Mouse (Mus musculus) urinary bladder, adult 2 months (tissue): ENCODE results near the gene Unc5c. TPM values are rescaled to one million over a fixed set of nuclear protein-coding genes. Genes with fewer than 3 reads are reported as not detected.

ENCODE experiments used
- DNase-seq: peaks from one replicate; pipeline ENCODE4 v3.0.0; 2022; ENCODE audit warnings: low spot score
- polyA plus RNA-seq: library from polyadenylated mRNA; depleted of rRNA; stranded (reverse); fragments of >200 nt; gene quantifications from 2 replicates; pipeline ENCODE4 v1.2.3, GENCODE M21; 2012

Gene Unc5c
- polyA plus RNA-seq, 1 experiment: 3.6 TPM

GRCm38 (mm10) chr3:141811348-141811747 is 346.3 kb downstream of the Unc5c start:
- DNase-seq: no peak

- DNase-seq: no peak
These were observed 349.8 kb downstream of the Unc5c start for GRCm38 (mm10) chr3:141814776-141815175.

- DNase-seq: no peak
These were observed 353.7 kb downstream of the Unc5c start for GRCm38 (mm10) chr3:141818615-141819312.

- no peak for DNase-seq
These were observed 354.4 kb downstream of the Unc5c start for GRCm38 (mm10) chr3:141819331-141819941.

GRCm38 (mm10) chr3:141828301-141828700 is 363.3 kb downstream of the Unc5c start:
- DNase-seq: no peak

- no peak for DNase-seq
These were observed 366.1 kb downstream of the Unc5c start for GRCm38 (mm10) chr3:141831135-141831534.

- DNase-seq: no peak
These were observed 373.8 kb downstream of the Unc5c start for GRCm38 (mm10) chr3:141838864-141839263.

GRCm38 (mm10) chr3:141849206-141849605 is 384.2 kb downstream of the Unc5c start:
- DNase-seq: no peak

GRCm38 (mm10) chr3:141850141-141850540 is 385.1 kb downstream of the Unc5c start:
- no peak for DNase-seq

GRCm38 (mm10) chr3:141854339-141854738 is 389.3 kb downstream of the Unc5c start:
- DNase-seq: no peak

- DNase-seq: no peak
These were observed 392.1 kb downstream of the Unc5c start for GRCm38 (mm10) chr3:141857123-141857522.

GRCm38 (mm10) chr3:141862816-141863461 is 397.9 kb downstream of the Unc5c start:
- no peak for DNase-seq

- no peak for DNase-seq
These were observed 406.8 kb downstream of the Unc5c start for GRCm38 (mm10) chr3:141871805-141872204.

GRCm38 (mm10) chr3:141872337-141873042 is 407.5 kb downstream of the Unc5c start:
- no peak for DNase-seq

GRCm38 (mm10) chr3:141882496-141882895 is 417.5 kb downstream of the Unc5c start:
- no peak for DNase-seq

- no peak for DNase-seq
These were observed 419.2 kb downstream of the Unc5c start for GRCm38 (mm10) chr3:141884190-141884589.
